Mouse (Mus musculus) adipocyte (in vitro differentiated cells): ENCODE results near the gene Crlf1.

Experiments used
- DNase-seq: peaks from one replicate; pipeline ENCODE4 v3.0.0-alpha.2; 2016; ENCODE audit warnings: low spot score

Crlf1 gene

DNA sequence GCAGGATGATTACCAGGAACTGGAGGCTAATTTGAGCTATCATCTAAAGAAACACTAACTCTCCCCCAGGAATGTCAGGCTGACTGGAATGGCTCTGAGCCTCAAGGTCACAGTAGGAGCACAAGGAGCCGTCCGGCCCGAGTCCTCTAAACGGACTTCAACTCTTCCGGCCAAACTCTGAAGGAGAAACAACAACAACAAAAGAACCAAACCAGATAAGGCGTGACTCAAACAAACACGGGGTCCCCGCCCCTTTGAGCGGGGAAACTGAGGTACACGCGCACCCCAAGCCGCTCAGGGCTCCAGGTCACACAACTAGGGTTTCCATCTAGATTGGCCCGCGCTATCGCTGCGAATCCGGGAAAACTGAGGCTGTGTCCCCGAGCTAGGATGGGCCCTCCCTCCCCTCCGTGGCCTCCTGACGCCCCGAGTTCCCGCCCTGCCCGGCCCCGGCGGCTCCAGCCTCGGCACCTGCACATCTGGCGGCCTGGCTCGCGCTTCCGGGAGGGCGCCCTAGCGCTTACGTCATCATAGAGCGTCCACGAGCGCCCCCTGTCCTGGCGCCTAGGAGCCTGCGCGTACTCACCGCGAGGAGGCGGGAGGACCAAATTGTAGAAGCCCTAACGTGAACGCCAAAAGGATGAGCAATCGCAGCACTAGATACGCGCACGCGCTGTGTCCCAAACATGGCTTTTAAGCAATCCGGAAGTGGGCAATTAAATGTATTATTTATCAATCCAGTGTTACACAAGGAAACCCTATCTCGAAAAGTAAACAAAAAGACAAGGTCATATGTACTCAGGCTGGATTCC is 29.8 kb downstream of the Crlf1 start:
- peak; percentile 99 for DNase-seq

DNA sequence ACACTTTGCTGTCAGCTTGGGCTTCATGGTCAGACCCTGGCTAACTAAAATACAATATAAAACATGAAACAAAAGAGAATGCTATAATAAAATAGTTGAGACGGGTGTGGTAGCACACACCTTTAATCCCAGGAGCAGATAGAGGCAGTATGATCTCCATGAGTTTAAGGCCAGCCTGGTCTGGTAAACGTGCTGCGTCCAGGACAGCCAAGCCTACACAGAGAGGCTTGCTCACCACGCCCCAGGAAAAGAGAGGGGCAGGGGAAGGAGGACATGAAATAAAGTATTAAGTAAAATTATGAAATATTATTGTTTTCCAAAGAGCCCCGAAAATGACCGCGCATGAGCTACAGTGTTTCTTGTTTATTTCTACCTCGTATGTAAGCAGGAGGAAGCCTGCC is 34.2 kb downstream of the Crlf1 start:
- no peak for DNase-seq

DNA sequence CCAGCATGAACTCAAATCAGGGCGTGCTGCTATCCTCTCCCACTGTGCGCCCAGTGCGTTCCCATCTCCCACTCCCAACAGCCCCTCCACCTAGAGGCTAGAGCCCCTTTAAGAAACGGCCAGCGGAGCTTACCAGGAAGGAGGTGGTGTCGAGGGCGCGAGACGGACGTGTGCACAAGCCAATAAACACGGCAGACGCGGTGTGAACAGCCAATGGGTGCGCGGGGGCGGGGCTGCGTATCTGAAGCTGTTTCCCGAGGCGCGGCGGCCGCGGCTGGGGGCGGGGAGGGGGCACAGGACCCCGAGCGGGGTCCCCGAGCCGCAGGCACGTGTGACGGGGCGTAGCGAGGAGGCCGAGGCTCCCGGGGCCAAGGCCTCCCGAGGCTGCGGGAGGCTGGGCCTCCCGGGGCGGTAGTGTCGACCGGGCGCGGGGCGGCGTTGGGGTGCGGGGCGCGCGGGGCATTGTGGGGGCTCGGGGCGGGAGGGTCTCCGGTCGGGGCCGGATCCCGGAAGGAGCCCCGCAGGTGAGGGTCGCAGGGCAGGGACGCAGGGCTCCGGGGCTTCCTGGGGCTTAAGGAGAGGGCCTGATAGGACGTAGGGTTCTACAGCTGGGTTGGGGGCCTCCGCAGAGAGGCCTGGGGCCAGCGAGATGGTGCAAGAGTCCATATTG is 34.7 kb downstream of the Crlf1 start, which contains the start of the genes Fkbp8 and Kxd1:
TSS of gene Fkbp8 (plus strand) at position 213 of the 670 bp plus-strand sequence.
TSS of gene Kxd1 (minus strand) at position 445 of the 670 bp plus-strand sequence.
- peak; percentile 95 for DNase-seq

DNA sequence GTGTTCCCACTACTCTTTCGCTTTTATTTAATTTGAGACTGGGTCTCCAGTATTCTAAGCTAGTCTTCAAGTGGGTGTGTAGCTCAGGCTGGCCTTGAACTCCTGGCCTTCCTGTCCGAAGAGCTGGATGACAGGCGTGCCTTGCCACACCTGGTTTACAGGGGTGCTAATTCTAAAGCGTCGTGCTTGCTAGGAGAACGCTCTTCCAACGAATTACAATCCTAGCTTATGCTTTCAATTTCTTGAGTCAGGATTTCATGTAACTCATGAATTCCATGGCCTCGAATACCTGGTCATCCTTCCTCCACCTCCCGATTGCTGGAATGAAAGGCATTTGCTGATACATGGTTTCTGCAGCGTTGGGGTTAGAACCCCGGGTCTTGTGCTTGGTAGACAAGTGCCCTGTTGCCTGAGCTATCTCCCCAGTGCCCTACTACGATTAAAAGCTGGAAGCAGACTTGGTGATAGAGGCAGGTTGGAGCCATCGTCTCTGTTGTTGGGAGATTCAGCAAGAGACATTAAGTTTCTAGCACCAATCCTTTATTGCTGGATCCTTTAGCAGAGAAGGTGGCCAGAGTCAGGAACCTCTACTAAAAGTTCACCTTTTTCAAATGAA is 35.3 kb downstream of the Crlf1 start:
- DNase-seq = no peak

DNA sequence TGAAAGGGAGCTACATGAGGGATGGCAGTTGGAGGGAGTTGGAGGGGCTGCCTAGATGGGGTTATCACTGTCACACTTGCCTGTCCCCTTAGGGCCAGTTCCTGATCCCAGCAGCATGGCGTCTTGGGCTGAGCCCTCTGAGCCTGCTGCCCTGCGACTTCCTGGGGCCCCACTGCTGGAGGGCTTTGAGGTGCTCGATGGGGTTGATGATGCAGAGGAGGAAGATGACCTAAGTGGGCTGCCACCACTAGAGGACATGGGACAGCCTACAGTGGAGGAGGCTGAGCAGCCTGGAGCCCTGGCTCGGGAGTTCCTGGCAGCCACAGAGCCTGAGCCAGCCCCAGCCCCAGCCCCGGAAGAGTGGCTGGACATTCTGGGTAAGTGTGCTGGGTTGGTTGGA is 36.3 kb downstream of the Crlf1 start:
- DNase-seq = no peak

DNA sequence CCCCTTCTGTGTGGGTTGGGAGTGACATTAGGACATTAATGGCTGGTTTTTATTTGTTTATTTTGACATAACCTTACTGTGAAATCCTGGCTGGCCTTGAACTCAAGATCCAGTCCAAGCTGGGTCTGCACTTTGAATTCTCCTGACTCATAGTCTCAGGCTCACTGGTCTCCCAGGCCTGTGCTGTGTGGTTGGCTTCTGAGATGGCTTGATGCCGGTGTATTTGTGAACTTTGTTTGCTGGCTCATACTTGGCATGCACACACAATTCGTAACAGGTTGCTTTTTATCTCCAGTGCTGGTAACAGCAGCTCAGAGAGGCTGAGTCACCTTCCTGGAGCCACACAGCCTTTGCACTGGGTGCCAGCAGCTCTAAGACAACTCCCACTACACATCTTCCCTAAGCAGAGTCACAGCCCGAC is 36.8 kb downstream of the Crlf1 start:
- DNase-seq = peak; percentile 89

DNA sequence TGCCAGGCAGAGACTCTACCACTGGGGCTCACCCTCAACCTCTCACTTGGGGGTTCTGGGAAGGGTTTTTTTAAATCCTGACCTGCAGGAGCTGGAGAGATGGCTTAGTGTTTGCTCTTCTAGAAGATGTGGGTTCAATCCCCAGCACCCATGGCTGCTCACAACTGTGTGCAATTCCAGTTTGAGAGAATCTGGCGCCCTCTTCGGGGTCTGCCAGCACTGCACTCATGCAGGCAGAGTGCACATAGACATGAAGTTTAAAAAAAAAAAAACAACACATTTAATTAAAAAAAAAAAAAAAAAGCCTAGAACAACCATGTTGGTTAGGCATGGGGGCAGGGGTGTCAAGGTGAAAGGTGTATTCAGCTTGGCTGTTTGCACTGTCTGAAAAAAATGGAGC is 37.4 kb downstream of the Crlf1 start:
- peak; percentile 57 for DNase-seq

DNA sequence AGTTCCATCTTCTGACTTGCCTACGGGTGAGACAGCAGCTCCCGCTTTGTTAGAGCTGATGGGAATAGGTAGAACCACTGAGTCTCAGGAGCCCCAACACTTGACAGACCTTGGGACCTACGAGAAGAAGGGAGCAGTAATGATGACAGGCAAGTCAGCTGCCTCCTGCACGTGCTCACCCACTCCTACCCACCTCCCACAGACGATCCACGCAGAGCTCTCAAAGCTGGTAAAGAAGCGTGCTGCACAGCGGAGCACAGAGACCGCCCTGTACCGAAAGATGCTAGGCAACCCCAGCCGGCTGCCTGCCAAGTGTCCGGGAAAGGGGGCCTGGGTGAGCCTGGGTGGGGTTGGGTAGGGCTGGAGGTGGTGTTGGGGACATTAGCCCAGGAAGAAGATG is 41.3 kb downstream of the Crlf1 start:
- DNase-seq = no peak

DNA sequence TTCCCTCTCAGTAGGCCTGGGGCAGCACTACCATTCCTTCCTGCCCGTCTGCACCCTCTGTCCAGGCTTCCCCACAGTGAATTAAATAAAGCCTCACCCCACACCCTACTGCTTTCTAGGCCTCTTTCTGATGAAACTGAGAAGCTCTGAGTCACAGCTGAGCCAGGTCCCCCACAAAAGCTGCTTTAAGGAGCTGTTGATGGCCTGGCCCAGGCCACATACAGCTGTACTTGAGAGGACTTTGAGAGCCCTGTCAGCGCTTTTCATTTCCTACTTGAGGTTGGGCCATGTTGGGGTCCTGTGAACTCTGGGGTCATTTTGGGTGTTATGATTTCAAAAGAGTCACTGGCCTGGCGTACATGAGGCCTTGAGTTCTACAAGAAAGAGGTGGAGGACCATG is 42.3 kb downstream of the Crlf1 start:
- DNase-seq = no peak

DNA sequence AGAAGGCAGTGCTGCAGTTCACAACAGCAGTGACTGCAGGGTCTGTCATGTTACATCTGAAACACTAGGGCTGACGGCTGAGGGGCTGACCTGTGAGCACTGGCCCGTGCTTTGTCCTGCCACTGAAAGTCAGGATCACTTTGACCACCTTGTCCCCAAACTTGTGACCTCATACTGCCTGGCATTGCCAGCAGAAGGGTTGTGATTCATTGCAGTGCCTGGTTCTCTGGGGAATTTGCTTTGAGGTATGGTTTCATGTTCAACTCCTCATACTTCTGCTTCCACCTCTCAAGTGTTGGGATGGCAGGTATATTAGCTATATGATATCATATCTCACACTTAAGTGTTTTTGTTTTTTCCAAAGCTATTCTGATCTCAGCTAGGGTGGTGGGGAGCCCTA is 42.7 kb downstream of the Crlf1 start:
- no peak for DNase-seq

DNA sequence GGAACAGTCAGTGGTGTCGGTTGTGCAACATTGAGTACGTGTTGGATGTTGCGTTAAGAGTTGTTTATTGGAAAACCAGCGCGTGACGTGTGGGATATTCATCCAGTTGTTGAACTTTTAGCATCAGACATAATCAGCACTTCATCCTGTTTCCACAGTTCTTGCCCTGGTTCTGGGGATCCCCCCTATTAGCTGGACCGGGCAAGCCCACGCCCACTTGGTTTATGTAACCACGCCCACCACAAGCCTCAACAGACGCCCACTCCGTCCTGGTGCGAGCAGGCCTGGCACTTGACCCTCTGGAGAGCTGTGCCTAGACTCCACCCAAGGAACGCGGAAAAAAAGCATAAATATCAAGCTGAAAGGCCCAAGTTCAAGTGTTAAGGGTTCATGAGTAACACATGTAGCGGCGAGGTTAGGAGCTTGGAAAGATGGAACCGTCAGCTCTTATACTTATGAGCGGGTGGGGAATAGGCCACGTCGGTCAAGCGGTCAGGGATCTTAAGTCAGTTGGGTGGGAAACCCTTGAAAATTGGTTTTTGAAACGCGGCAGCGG is 45.1 kb downstream of the Crlf1 start:
- peak; percentile 87 for DNase-seq

DNA sequence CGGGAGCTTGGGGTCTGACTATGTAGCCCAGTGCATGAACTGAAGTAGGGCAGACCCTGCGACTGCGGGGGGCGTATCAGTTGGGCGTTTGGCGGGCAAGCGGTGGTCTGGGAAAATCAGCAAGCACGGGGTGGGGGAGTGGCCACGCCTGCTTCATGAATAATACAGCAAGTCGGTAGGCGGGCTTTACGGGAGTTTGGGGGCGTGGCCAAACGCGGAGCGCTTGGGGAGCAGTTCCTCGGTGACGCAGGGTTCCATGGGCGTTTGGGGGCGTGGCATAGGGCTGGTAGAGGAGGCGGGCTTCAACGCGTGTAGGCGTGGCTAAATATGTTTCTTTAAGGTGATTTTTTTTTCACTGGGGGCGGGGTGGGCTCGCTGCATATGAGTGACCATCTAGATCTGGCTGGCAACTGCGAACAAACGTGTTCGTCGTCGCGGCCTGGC is 45.7 kb downstream of the Crlf1 start:
- DNase-seq = peak; percentile 100

DNA sequence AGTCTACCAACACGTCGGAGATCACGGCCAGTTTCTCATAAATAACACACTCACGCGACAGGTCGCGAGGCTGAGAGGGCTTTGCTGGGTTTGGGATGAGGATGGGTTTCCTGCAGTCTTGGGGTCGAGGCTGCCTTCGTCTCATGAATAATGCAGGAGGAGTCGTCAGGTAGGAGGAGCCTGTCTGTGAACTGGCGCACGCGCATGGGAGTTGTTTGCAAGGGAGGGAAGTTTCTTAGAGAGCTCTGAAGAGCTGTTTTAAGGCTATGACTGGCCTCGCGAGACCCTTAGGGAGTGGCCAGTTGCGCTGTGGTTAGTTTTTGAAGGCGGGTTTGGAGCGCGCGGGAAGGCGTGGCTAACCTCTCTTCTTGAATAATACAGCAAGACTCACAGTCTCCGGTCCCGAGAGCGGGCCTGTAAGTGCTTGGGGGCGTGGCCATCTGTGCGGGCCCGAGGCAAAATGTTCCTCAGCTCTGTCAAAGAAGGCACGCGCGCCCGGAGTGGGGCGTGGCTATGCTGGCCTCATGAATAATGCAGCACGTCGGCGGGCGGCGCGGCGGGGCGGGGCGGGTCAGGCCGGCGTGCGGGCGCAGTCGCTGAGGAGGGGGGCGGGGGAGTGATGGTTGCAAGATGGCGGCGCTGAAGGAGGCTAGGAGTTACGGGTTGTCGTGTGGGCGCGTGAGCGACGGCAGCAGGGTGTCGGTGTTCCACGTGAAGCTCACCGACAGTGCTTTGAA is 46.3 kb downstream of the Crlf1 start, which contains the start of gene Ell:
TSS of gene Ell (plus strand) at position 381 of the 737 bp plus-strand sequence.
- DNase-seq = peak; percentile 100

DNA sequence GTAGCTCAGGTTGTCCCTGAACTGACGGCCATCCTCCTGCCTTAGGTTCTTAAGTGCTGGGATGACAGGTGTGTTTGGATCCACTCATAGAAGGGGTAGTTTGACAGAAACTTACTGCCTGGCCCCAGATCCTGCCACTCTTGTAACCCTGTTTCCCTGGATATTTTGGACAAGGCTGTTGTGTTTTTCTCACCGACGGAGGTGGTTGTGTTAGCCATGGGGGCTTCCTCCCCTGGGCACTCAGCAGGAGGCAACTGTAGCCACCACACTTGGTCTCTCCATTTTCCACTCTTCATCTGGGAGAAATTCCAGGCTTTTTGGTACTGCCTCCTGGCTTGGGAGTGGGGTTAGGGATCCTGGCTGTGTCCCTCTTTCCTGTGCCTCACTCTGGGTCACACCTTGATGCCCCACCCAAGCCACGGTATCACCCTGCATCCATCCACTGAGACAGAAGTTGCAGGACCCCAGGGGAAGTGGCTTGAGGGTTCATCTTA is 47.1 kb downstream of the Crlf1 start:
- no peak for DNase-seq

DNA sequence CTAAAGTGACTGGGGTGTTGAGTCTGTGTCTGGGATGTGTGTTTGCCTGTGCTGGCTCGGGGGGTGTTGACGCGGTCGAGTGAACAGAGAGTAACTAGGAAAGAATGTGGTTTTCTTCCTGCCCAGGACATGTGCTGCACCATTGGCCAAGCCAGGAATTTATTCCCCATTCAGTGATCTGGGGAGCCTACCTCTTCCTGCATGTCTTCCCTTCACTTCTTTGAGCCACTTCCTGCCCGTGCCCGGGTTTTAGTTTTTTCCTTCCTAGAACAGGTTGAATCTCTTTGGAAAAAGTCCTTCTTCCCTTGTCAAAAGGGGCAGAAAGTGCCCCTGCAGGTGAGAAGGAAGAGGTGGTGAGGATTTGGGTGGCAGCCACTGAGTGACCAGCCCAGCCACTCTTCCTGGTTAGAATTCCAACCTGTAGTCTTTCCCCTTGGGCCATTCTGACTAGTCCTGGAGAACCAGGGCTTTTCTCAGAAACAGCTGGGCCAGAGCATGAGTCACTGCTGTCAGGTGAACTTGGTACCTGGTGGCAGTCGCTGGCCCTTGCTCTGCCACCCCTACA is 47.6 kb downstream of the Crlf1 start:
- DNase-seq = peak; percentile 47

DNA sequence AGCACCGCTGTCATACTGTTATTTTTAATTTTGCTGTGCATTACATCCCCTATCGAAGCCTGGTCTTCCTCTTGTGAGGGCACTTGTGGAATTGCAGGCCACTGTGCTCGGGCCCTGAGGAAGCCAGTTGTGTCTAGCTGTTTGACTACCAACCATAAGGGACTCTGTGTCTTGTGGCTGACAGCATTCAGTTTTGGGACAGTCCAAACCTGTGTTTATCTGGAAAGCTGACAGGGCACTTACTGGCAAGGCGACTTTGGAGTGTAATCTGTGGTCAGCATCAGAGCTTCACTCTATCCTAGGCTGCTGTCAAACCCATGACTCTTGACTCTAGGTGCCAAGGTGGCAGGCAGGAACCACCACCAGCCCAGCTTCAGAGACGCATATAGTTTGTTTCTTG is 48.1 kb downstream of the Crlf1 start:
- peak; percentile 56 for DNase-seq

DNA sequence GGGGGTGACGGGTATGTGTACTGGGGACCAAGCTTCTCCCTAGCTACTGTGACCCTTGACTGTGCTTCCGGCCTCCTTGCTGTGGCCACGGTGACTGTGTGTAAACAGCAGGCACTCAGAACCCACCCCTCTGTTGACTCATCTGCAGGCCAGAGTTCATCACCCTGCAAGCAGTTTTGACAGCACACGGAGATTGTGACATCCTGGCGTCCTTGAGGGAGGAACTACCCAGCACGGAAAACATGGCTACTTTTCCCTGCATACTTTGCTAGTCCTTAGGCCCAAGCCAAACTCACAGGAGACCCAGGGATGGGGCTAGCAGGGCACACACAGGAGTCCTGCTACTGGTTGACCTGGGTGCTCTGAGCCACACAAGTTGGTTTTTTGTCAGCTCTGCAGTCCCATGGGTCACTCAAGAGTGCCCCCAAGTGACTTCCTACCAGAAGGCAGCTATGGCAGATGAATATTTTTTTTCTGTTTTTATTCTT is 51.3 kb downstream of the Crlf1 start:
- peak; percentile 97 for DNase-seq

DNA sequence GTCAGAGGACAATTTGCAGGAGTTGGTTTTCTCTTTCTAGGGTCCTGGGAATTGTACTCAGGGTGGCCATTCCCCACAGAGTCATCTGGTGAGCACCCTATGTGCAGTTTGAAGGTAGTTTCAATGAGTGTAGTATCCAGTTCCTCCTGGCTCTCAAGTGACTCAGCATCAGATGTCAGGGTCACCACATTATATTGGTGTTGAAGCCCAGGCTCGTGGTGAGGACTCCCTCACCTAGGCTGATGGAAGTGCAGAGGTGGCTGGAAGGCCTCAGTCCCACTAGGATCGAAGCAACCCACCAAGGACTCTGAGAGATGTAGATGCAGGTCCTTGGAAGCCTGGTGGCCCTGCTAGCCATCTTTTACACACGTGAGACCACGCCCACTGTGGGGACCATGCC is 53.5 kb downstream of the Crlf1 start:
- DNase-seq = no peak

DNA sequence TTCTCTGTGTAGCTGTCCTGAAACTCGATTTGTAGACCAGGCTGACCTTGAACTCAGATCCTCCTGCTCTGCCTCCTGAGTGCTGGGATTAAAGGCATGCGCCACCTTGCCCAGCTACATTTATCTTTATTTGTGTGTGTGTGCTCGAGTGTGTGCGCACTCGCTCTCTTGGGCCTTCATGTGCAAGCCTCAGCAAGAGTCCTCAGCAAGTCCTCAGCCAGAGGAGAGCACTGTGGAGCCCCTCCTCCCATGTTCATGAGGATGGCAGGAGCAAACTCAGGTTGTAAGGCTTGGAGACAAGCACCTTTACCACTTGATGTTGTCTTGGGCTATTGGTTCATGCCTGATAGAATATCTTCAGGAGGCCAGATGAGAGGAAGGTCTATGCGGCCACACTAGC is 54.8 kb downstream of the Crlf1 start:
- no peak for DNase-seq

DNA sequence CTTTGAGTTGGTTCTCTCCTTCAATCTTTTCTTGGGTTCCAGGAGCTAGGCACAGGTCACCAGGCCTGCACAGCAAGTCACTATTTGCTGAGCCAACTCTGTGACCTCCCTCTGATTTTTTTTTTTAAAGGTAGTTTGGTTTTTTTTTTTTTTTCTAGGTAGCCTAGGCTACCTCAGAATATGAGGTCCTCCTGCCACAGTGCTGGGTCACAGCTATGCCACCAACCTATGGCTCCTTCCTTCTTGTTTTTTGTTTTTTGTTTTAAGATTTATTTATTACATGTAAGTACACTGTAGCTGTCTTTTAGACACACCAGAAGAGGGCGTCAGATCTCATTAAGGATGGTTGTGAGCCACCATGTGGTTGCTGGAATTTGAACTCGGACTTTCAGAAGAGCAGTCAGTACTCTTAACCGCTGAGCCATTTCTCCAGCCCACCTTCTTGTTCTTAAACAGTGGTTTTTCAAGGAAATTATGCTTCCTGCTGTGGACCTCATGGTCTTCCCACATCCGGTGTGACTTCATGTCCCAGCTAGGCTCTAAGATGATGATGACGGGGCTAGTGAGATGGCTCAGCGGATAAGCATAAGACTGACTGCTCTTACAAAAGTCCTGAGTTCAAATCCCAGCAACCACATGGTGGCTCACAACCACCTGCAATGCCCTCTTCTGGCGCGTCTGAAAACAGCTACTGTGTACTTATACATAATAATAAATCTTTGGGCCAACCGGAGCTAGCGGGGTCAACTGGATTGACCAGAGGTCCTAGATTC is 56.6 kb downstream of the Crlf1 start:
- no peak for DNase-seq
